Mouse (Mus musculus): ENCODE measurements around the gene Ebf4.

GRCm38 (mm10) chr2:130303014-130303413 is 8.0 kb downstream of the Ebf4 start:
- TF ChIP-seq CTCF (IDR thresholded peaks at IDR 0.05; ENCODE audit: extremely low read depth, insufficient read length, insufficient replicate concordance, low read depth, low read length) (no peak), POLR2A (IDR thresholded peaks at IDR 0.05; ENCODE audit: low read depth, low read length) (no peak)
